Comparison of ENCODE assay signal across 13 mouse cellular contexts in the genomic region with DNA sequence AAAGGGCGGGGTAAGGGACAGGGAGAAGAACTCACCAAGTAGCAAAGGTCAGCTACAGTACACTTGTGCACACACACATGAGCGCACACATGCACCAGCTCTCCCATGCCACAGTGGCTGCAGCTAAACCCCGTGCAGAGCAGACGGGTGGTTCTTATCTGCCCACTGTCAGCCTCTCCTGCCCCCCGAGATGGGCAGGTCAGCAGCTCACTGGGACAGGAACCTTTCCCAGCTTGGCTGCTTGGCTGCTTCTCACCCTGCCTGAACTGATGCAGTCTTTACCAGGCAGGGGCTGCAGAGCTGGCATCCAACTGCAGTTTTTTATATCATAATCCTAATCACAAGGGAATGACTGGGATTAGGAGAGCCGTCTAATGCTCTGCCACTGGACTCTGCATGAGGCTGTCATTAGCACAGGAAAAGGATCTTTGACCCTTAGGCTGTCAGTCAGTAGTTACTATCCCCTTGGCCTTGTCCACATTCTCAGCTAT. TPM values are rescaled to one million over a fixed set of nuclear protein-coding genes. Genes with fewer than 3 reads are reported as not detected.
DNase-seq lines count a peak whose midpoint lies in the region; ATAC-seq and TF ChIP-seq lines count a peak whose summit lies in the region.
"Had no signal": no experiment of that assay in that cellular context is flagged by ENCODE, and none has a peak within 500 bp of the region (broad histone marks: within the 10 kb centered on the region; RNA-seq: fewer than 3 reads in every experiment).

No protein-coding gene starts in this region.

- DNase-seq in forebrain, embryonic 11.5 days (ENCODE audit: low spot score) = peak; percentile 42
- peak; percentile 60 for DNase-seq in midbrain, embryonic 11.5 days (ENCODE audit: low spot score, missing footprints)
- DNase-seq in midbrain, postnatal 0 days (ENCODE audit: low spot score) = no peak
- DNase-seq in kidney, postnatal 10 days = peak; percentile 30
- no peak for DNase-seq in adrenal gland, postnatal 25 days
- no peak for DNase-seq in hindbrain, embryonic 10.5 days (ENCODE audit: low spot score)
- DNase-seq: adrenal gland, adult 8-10 months; cerebellum, adult 11 months had no signal

- H3K4me2 ChIP-seq in forebrain, embryonic 11.5 days (ENCODE audit: low read depth, low read length, severe bottlenecking) = no peak overlapping the region
- no peak overlapping the region for H3K4me2 ChIP-seq in forebrain, embryonic 16.5 days (ENCODE audit: low read length)
- no peak overlapping the region for H3K4me2 ChIP-seq in midbrain, embryonic 11.5 days
- no peak overlapping the region for H3K4me2 ChIP-seq in midbrain, postnatal 0 days (ENCODE audit: low read depth, low read length, poor library complexity, severe bottlenecking)
- H3K4me2 ChIP-seq: forebrain, embryonic 13.5 days had no signal

- no peak overlapping the region for H3K27ac ChIP-seq in forebrain, embryonic 11.5 days (ENCODE audit: low read depth, low read length)
- H3K27ac ChIP-seq in forebrain, embryonic 16.5 days (ENCODE audit: low read length) = no peak overlapping the region
- no peak overlapping the region for H3K27ac ChIP-seq in midbrain, embryonic 11.5 days (ENCODE audit: low read depth, low read length)
- no peak overlapping the region for H3K27ac ChIP-seq in midbrain, postnatal 0 days (ENCODE audit: low read depth, low read length)
- H3K27ac ChIP-seq in hindbrain, embryonic 10.5 days = no peak overlapping the region
- H3K27ac ChIP-seq: forebrain, embryonic 13.5 days; hindbrain, postnatal 0 days; stomach, postnatal 0 days had no signal

- WGBS in forebrain, embryonic 11.5 days = 60% methylated on average over 6 of the region's 6 CpGs
- WGBS in forebrain, embryonic 16.5 days = 59% methylated on average over 6 of the region's 6 CpGs
- 47% methylated on average over 6 of the region's 6 CpGs for WGBS in midbrain, embryonic 11.5 days
- WGBS in midbrain, postnatal 0 days = 47% methylated on average over 6 of the region's 6 CpGs
- 61% methylated on average over 6 of the region's 6 CpGs for WGBS in hindbrain, embryonic 10.5 days

- H3K36me3 ChIP-seq in forebrain, embryonic 11.5 days (ENCODE audit: control insufficient read depth, insufficient read depth, low read length) = no peaks in the 10 kb centered on the region
- H3K36me3 ChIP-seq in forebrain, embryonic 16.5 days (ENCODE audit: control insufficient read depth, insufficient read depth) = no peaks in the 10 kb centered on the region
- no peaks in the 10 kb centered on the region for H3K36me3 ChIP-seq in midbrain, embryonic 11.5 days (ENCODE audit: control insufficient read depth, insufficient read depth, low read length)
- no peaks in the 10 kb centered on the region for H3K36me3 ChIP-seq in midbrain, postnatal 0 days (ENCODE audit: insufficient read depth, low read length)
- no peaks in the 10 kb centered on the region for H3K36me3 ChIP-seq in hindbrain, embryonic 10.5 days

- no peaks in the 10 kb centered on the region for H3K9me3 ChIP-seq in forebrain, embryonic 11.5 days (ENCODE audit: control insufficient read depth, low read length)
- H3K9me3 ChIP-seq in forebrain, embryonic 16.5 days (ENCODE audit: control insufficient read depth, low read length) = no peaks in the 10 kb centered on the region
- H3K9me3 ChIP-seq in midbrain, embryonic 11.5 days (ENCODE audit: control insufficient read depth, low read length) = no peaks in the 10 kb centered on the region
- no peaks in the 10 kb centered on the region for H3K9me3 ChIP-seq in midbrain, postnatal 0 days (ENCODE audit: low read length)
- no peaks in the 10 kb centered on the region for H3K9me3 ChIP-seq in hindbrain, embryonic 10.5 days
- H3K9me3 ChIP-seq: forebrain, embryonic 13.5 days had no signal

- no peak for ATAC-seq in forebrain, embryonic 11.5 days (replicated peaks; ENCODE audit: low FRiP score)
- no peak for ATAC-seq in forebrain, embryonic 16.5 days
- ATAC-seq in midbrain, embryonic 11.5 days (ENCODE audit: low FRiP score) = no peak
- ATAC-seq in midbrain, postnatal 0 days (ENCODE audit: low FRiP score) = no peak
- ATAC-seq in megakaryocyte progenitor cell, adult 5-6 weeks (replicated peaks; ENCODE audit: poor library complexity) = peak; percentile 86
- ATAC-seq: forebrain, embryonic 13.5 days; hindbrain, postnatal 0 days had no signal

- no peaks in the 10 kb centered on the region for H3K27me3 ChIP-seq in forebrain, embryonic 11.5 days (ENCODE audit: control insufficient read depth, insufficient read depth, low read length)
- H3K27me3 ChIP-seq in forebrain, embryonic 16.5 days (replicated peaks; ENCODE audit: control insufficient read depth, insufficient read depth, low read length) = no peaks in the 10 kb centered on the region
- H3K27me3 ChIP-seq in midbrain, embryonic 11.5 days (ENCODE audit: control insufficient read depth, insufficient read depth, low read length) = no peaks in the 10 kb centered on the region
- no peaks in the 10 kb centered on the region for H3K27me3 ChIP-seq in midbrain, postnatal 0 days (ENCODE audit: insufficient read depth, low read length)
- no peaks in the 10 kb centered on the region for H3K27me3 ChIP-seq in hindbrain, embryonic 10.5 days (ENCODE audit: insufficient read depth, poor library complexity, severe bottlenecking)
- H3K27me3 ChIP-seq: forebrain, embryonic 13.5 days had no signal

- no peaks in the 10 kb centered on the region for H3K4me1 ChIP-seq in forebrain, embryonic 11.5 days (replicated peaks; ENCODE audit: control insufficient read depth, insufficient read depth, low read length)
- peaks cover 2% of the 10 kb centered on the region for H3K4me1 ChIP-seq in forebrain, embryonic 16.5 days (replicated peaks; ENCODE audit: control insufficient read depth, insufficient read depth, low read length)
- peaks cover 2% of the 10 kb centered on the region; the same call in 1 of the 2 replicates for H3K4me1 ChIP-seq in midbrain, embryonic 11.5 days (ENCODE audit: control insufficient read depth, insufficient read depth, low read length)
- no peaks in the 10 kb centered on the region for H3K4me1 ChIP-seq in midbrain, postnatal 0 days (ENCODE audit: insufficient read depth, low read length)
- peaks cover 15% of the 10 kb centered on the region for H3K4me1 ChIP-seq in hindbrain, embryonic 10.5 days (replicated peaks)
- H3K4me1 ChIP-seq: forebrain, embryonic 13.5 days had no signal

- no peak for TF ChIP-seq CTCF in midbrain, postnatal 0 days (IDR thresholded peaks at IDR 0.05)

- no peak overlapping the region for H3K4me3 ChIP-seq in forebrain, embryonic 11.5 days (ENCODE audit: low read depth, low read length)
- H3K4me3 ChIP-seq in forebrain, embryonic 16.5 days (replicated peaks; ENCODE audit: low read length) = no peak overlapping the region
- H3K4me3 ChIP-seq in midbrain, embryonic 11.5 days (ENCODE audit: low read depth, low read length) = no peak overlapping the region
- no peak overlapping the region for H3K4me3 ChIP-seq in midbrain, postnatal 0 days (ENCODE audit: low read depth, low read length)
- no peak overlapping the region for H3K4me3 ChIP-seq in hindbrain, embryonic 10.5 days
- H3K4me3 ChIP-seq: forebrain, embryonic 13.5 days had no signal

- H3K9ac ChIP-seq in forebrain, embryonic 11.5 days (ENCODE audit: low read length) = no peak overlapping the region
- H3K9ac ChIP-seq in forebrain, embryonic 16.5 days (replicated peaks; ENCODE audit: low read depth, low read length) = no peak overlapping the region
- no peak overlapping the region for H3K9ac ChIP-seq in midbrain, embryonic 11.5 days (ENCODE audit: low read length)
- no peak overlapping the region for H3K9ac ChIP-seq in midbrain, postnatal 0 days (replicated peaks; ENCODE audit: low read length, poor library complexity, severe bottlenecking)
- H3K9ac ChIP-seq: forebrain, embryonic 13.5 days had no signal

RNA-seq across cellular contexts. Expression of gene BC034090, which starts 8.4 kb away (rescaled TPM):
- polyA plus RNA-seq in forebrain, embryonic 11.5 days (2014; fragmentation: Nextera tagmentation; extraction: Ambion mirVana) = 3.2 and 3.3 TPM in 2 replicates
- polyA plus RNA-seq in forebrain, embryonic 16.5 days (2015; fragmentation: Nextera tagmentation; extraction: Ambion mirVana) = 2.8 and 3.3 TPM in 2 replicates
- polyA plus RNA-seq in midbrain, embryonic 11.5 days (2014; fragmentation: Nextera tagmentation; extraction: Ambion mirVana) = 2.7 and 3.1 TPM in 2 replicates
- total RNA-seq in midbrain, postnatal 0 days (2014; rRNA removed) = 7.3 and 11.2 TPM in 2 replicates
- 1.9 TPM in 2 replicates for polyA plus RNA-seq in midbrain, postnatal 0 days (2015; fragmentation: Nextera tagmentation; extraction: Ambion mirVana)
- total RNA-seq in megakaryocyte progenitor cell, adult 5-6 weeks (2015) = 0.07 TPM in 1 of 2 replicates, not detected in the other
- 0.20 TPM in 1 of 2 replicates, not detected in the other for total RNA-seq in megakaryocyte progenitor cell, adult 5-6 weeks (2017)
- total RNA-seq in adrenal gland, postnatal 25 days (2021) = 33.9 and 35.3 TPM in 2 replicates
- 5.3 and 6.2 TPM in 2 replicates for polyA plus RNA-seq in hindbrain, embryonic 10.5 days (2016; fragmentation: Nextera tagmentation; extraction: Ambion mirVana)

Comparison
In these comparisons a context has a peak if more than half of its experiments do, and no peak if none do; other contexts are left out.
1. DNase-seq: peak in forebrain, embryonic 11.5 days (single experiment), midbrain, embryonic 11.5 days (single experiment) and kidney, postnatal 10 days (single experiment); none in midbrain, postnatal 0 days (single experiment), adrenal gland, postnatal 25 days (single experiment) and hindbrain, embryonic 10.5 days (single experiment).